Mouse (Mus musculus) C2C12 (cell line): ENCODE results near the gene Mettl26.

ENCODE experiments used
- CEBPB ChIP-seq: IDR thresholded peaks from one replicate; pipeline ENCODE4 v1.6.1; 2011; ENCODE audit warnings: low read depth, mild to moderate bottlenecking, control low read depth, moderate library complexity
- CTCF ChIP-seq: IDR thresholded peaks from one replicate; pipeline ENCODE4 v1.5.1; 2011; ENCODE audit not compliant: control insufficient read depth, insufficient read depth, insufficient read length
- FOSL1 ChIP-seq: IDR thresholded peaks from one replicate; pipeline ENCODE4 v1.8.0; 2011; ENCODE audit warnings: mild to moderate bottlenecking, low read length; ENCODE audit not compliant: poor library complexity, insufficient read depth, severe bottlenecking
- MAX ChIP-seq: IDR thresholded peaks from one replicate; pipeline ENCODE4 v1.6.1; 2011; ENCODE audit warnings: mild to moderate bottlenecking, control low read depth
- MYOD1 ChIP-seq: IDR thresholded peaks from one replicate; pipeline ENCODE4 v1.6.1; 2011; ENCODE audit warnings: low read depth; ENCODE audit not compliant: control insufficient read depth, insufficient read length
- USF1 ChIP-seq: IDR thresholded peaks from one replicate; pipeline ENCODE4 v1.6.1; 2011; ENCODE audit warnings: low read depth, mild to moderate bottlenecking, control low read depth, moderate library complexity

DNA sequence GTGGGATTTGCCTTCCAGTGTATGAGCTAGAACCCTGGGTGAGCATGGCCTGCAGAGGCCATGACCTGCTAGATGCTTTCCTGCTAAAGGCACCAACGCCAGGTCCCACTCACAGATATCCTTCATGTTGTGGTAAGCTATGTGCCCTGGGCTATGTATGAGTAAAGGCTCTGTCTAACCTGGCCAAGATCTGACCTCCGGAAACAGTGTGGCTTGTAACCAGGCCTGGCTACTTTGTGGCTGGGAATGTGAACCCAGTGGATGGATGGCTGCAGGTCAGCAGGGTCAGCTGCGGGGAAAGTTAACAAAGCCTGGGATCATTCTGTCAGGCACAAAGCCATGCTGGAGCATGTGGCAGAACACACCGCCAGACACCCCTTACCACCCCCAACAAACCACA is 6.8 kb downstream of the Mettl26 start:
- TF ChIP-seq CTCF (no peak), MAX (no peak), USF1 (no peak), MYOD1 (no peak), CEBPB (no peak), FOSL1 (no peak)
